In the genomic region with DNA sequence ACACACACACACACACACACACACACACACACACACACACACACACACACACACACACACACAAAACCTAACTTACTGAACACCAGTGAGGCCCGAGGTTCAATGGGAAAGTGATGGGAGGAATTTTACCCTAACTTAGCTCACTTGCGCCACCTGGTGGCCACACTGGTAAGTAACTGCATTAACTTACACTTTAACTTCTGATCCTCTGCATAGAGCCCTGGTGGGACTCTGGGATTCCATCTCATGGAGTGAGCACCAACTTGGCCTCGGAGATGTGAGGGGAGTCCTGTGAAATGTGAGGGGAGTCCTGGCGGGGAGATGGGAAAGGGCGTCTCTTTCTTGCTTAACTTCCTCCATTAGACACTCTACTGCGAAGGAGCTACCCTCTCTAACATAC, we compare ENCODE assay signal across 10 mouse cellular contexts. TPM values are rescaled to one million over a fixed set of nuclear protein-coding genes. Genes with fewer than 3 reads are reported as not detected.
DNase-seq lines count a peak whose midpoint lies in the region; ATAC-seq and TF ChIP-seq lines count a peak whose summit lies in the region.
"Had no signal": no experiment of that assay in that cellular context is flagged by ENCODE, and none has a peak within 500 bp of the region (broad histone marks: within the 10 kb centered on the region; RNA-seq: fewer than 3 reads in every experiment).

No protein-coding gene starts in this region.

- peak; percentile 92 for TF ChIP-seq CTCF in liver, embryonic 14.5 days (IDR thresholded peaks at IDR 0.05; ENCODE audit: low read depth)

- H3K4me2 ChIP-seq in liver, embryonic 14.5 days (ENCODE audit: low read depth), result no peak overlapping the region
- no peak overlapping the region for H3K4me2 ChIP-seq in neural tube, embryonic 14.5 days (ENCODE audit: low read depth, low read length)
- H3K4me2 ChIP-seq: embryonic facial prominence, embryonic 15.5 days had no signal

- ATAC-seq in liver, embryonic 14.5 days (ENCODE audit: insufficient read depth), result no peak
- ATAC-seq in neural tube, embryonic 14.5 days (ENCODE audit: low read depth), result 0 out of 2 replicates have a peak, but pooled peaks have one; percentile 23

- 18% methylated on average over 6 of the region's 6 CpGs for WGBS in liver, embryonic 14.5 days (ENCODE audit: insufficient replicate concordance)
- WGBS in neural tube, embryonic 14.5 days, result 25% methylated on average over 6 of the region's 6 CpGs

- peaks cover 0 to 2% of the 10 kb centered on the region in 2 experiments; a peak in 1 of 4 replicates for H3K4me1 ChIP-seq in liver, embryonic 14.5 days (replicated peaks; ENCODE audit: control insufficient read depth in 2 of 2, insufficient read depth in 2 of 2, low read length in 1 of 2)
- H3K4me1 ChIP-seq in neural tube, embryonic 14.5 days (ENCODE audit: control insufficient read depth, insufficient read depth, low read length), result no peaks in the 10 kb centered on the region

- no peak overlapping the region for H3K9ac ChIP-seq in liver, embryonic 14.5 days (replicated peaks)
- H3K9ac ChIP-seq in neural tube, embryonic 14.5 days (replicated peaks; ENCODE audit: low read depth, low read length), result no peak overlapping the region
- H3K9ac ChIP-seq: embryonic facial prominence, embryonic 15.5 days had no signal

- intact Hi-C loops in gastrocnemius, postnatal 36 days (cut with DNase I), result loop anchor here (1.0 kb wide), 1 partner anchor 137 kb away; no protein-coding TSS in a partner anchor

- peak; percentile 48 for DNase-seq in 3134 (ENCODE audit: extremely low read depth, insufficient read length, low spot score)
- peak; percentile 88 for DNase-seq in adipocyte (ENCODE audit: low spot score)
- peak; percentile 73 to 90 for DNase-seq in cerebellum, postnatal 4 days (ENCODE audit: low spot score in 2 of 2)
- peak; percentile 71 to 79 for DNase-seq in gastrocnemius, postnatal 36 days
- DNase-seq in kidney, postnatal 14 days, result peak; percentile 85
- peak; percentile 49 to 52 (median 50) for DNase-seq in liver, embryonic 14.5 days (ENCODE audit: low read depth in 3 of 3, low spot score in 3 of 3)
- DNase-seq in thymus, adult 18-20 months, result peak; percentile 28 to 32

- no peak overlapping the region for H3K4me3 ChIP-seq in liver, embryonic 14.5 days (ENCODE audit: insufficient read depth in 1 of 2, low read depth in 2 of 2, low read length in 2 of 2)
- H3K4me3 ChIP-seq in neural tube, embryonic 14.5 days (ENCODE audit: low read depth, low read length), result no peak overlapping the region
- H3K4me3 ChIP-seq: embryonic facial prominence, embryonic 15.5 days had no signal

- TF ChIP-seq EP300 in liver, embryonic 14.5 days (IDR thresholded peaks at IDR 0.05; ENCODE audit: low read depth), result no peak

- no peak overlapping the region for H3K27ac ChIP-seq in liver, embryonic 14.5 days
- no peak overlapping the region for H3K27ac ChIP-seq in neural tube, embryonic 14.5 days (ENCODE audit: low read depth, low read length)
- H3K27ac ChIP-seq: embryonic facial prominence, embryonic 15.5 days had no signal

- no peaks in the 10 kb centered on the region for H3K27me3 ChIP-seq in liver, embryonic 14.5 days (ENCODE audit: control insufficient read depth, insufficient read depth, low read length)
- H3K27me3 ChIP-seq in neural tube, embryonic 14.5 days (ENCODE audit: control insufficient read depth, insufficient read depth, low read length), result no peaks in the 10 kb centered on the region
- H3K27me3 ChIP-seq: embryonic facial prominence, embryonic 15.5 days had no signal

- H3K36me3 ChIP-seq in liver, embryonic 14.5 days (replicated peaks; ENCODE audit: control insufficient read depth, insufficient read depth, low read depth), result no peaks in the 10 kb centered on the region
- H3K36me3 ChIP-seq in neural tube, embryonic 14.5 days (ENCODE audit: control insufficient read depth, insufficient read depth, low read length), result no peaks in the 10 kb centered on the region

- no peaks in the 10 kb centered on the region for H3K9me3 ChIP-seq in liver, embryonic 14.5 days (ENCODE audit: control insufficient read depth, low read length)
- H3K9me3 ChIP-seq in neural tube, embryonic 14.5 days (ENCODE audit: control insufficient read depth, low read length), result no peaks in the 10 kb centered on the region
- H3K9me3 ChIP-seq: embryonic facial prominence, embryonic 15.5 days had no signal

RNA-seq across cellular contexts. Expression of gene Prf1, which starts 38.5 kb away (rescaled TPM):
- not detected for total RNA-seq in gastrocnemius, postnatal 36 days (2021)
- polyA plus RNA-seq in liver, embryonic 14.5 days (2012; rRNA removed), result 0.02 TPM in 2 replicates
- polyA plus RNA-seq in liver, embryonic 14.5 days (2014; fragmentation: Nextera tagmentation; extraction: Ambion mirVana), result not detected in 2 replicates
- polyA plus RNA-seq in neural tube, embryonic 14.5 days (2014; fragmentation: Nextera tagmentation; extraction: Ambion mirVana), result not detected in 2 replicates
- polyA plus RNA-seq: embryonic facial prominence, embryonic 15.5 days; stomach, embryonic 16.5 days had no signal

RNA-seq across cellular contexts. Expression of gene Pald1, which starts 47.2 kb away (rescaled TPM):
- 1 to 10 TPM; 4.4 to 4.5 TPM for total RNA-seq in gastrocnemius, postnatal 36 days (2021)
- polyA plus RNA-seq in liver, embryonic 14.5 days (2012; rRNA removed), result 3.5 and 4.4 TPM in 2 replicates
- polyA plus RNA-seq in liver, embryonic 14.5 days (2014; fragmentation: Nextera tagmentation; extraction: Ambion mirVana), result 3.8 and 4.0 TPM in 2 replicates
- polyA plus RNA-seq in neural tube, embryonic 14.5 days (2014; fragmentation: Nextera tagmentation; extraction: Ambion mirVana), result 19.0 and 25.5 TPM in 2 replicates

Comparison
In these comparisons a context has a peak if more than half of its experiments do, and no peak if none do; other contexts are left out.
1. DNase-seq: peak in every context shown above with its lines; median percentile 88 in adipocyte; 85 in kidney, postnatal 14 days; 82 in cerebellum, postnatal 4 days; 75 in gastrocnemius, postnatal 36 days; 50 in liver, embryonic 14.5 days; 48 in 3134; 30 in thymus, adult 18-20 months.